Mouse (Mus musculus) small intestine, adult 2 months (tissue): ENCODE data around the gene Hdac9.

Experiments used
- CTCF ChIP-seq: fragments of 200-500 bp; IDR thresholded peaks from 2 replicates; pipeline ENCODE4 v1.5.1; 2012; ENCODE audit warnings: low read depth, mild to moderate bottlenecking, control low read depth, inconsistent platforms, low read length, moderate library complexity, mixed read lengths; ENCODE audit not compliant: insufficient replicate concordance, insufficient read length; ENCODE audit errors: extremely low read depth
- POLR2A ChIP-seq: fragments of 200-500 bp; IDR thresholded peaks from 2 replicates; pipeline ENCODE4 v1.6.1; 2012; ENCODE audit warnings: low read depth, mild to moderate bottlenecking, control low read depth, inconsistent platforms, low read length, moderate library complexity

GRCm38 (mm10) chr12:34221014-34221413 lies 695.9 kb downstream of the Hdac9 start:
- TF ChIP-seq CTCF: no peak
- TF ChIP-seq POLR2A: no peak
